Mouse (Mus musculus) heart, postnatal 10 days (tissue): ENCODE results near the gene Agbl2. TPM values are rescaled to one million over a fixed set of nuclear protein-coding genes. Genes with fewer than 3 reads are reported as not detected.

Source experiments
- DNase-seq, 2 experiments: peaks; one replicate each; pipeline ENCODE4 v3.0.0; 2021
- intact Hi-C: fragments of 180-260 bp; cut with DNase I; formaldehyde crosslinking; loops from one replicate; pipeline ENCODE4 v1.15.1; 2025
- total RNA-seq, 2 experiments: library from RNA; stranded (reverse); gene quantifications; 2 replicates each; pipeline ENCODE4 v1.2.3; 2021

Agbl2 gene
- total RNA-seq, 2 experiments from 2014 or later = 1.2 to 1.6 TPM

GRCm38 (mm10) chr2:90866524-90866923 is 84.0 kb downstream of the Agbl2 start:
- peak; percentile 90 to 94 for DNase-seq
- intact Hi-C loops = loop anchor here (1.0 to 5.0 kb wide), 3 partner anchors 36 to 235 kb away; partner anchors contain the start of genes Kbtbd4 and Ndufs3

GRCm38 (mm10) chr2:90870136-90870601 is 87.6 kb downstream of the Agbl2 start:
- peak; percentile 69 to 76 for DNase-seq
- intact Hi-C loops = no loop called here

GRCm38 (mm10) chr2:90871180-90871961 is 88.8 kb downstream of the Agbl2 start:
- intact Hi-C loops = no loop called here
- DNase-seq = peak; percentile 28 to 32

- intact Hi-C loops = no loop called here
- peak; percentile 30 for DNase-seq
Measured at GRCm38 (mm10) chr2:90874025-90874424, 91.5 kb downstream of the Agbl2 start.

- DNase-seq = no peak
- intact Hi-C loops = no loop called here
Measured at GRCm38 (mm10) chr2:90875239-90875638, 92.7 kb downstream of the Agbl2 start.

- no peak for DNase-seq
- intact Hi-C loops = no loop called here
Measured at GRCm38 (mm10) chr2:90877584-90878259, 95.2 kb downstream of the Agbl2 start.

- intact Hi-C loops = no loop called here
- no peak for DNase-seq
Measured at GRCm38 (mm10) chr2:90879419-90879818, 96.9 kb downstream of the Agbl2 start.

GRCm38 (mm10) chr2:90880144-90880785 is 97.7 kb downstream of the Agbl2 start:
- intact Hi-C loops = no loop called here
- no peak for DNase-seq

GRCm38 (mm10) chr2:90881824-90882223 is 99.3 kb downstream of the Agbl2 start:
- intact Hi-C loops = no loop called here
- no peak for DNase-seq

Other genes starting within 250 kb of the Agbl2 start
- gene Ptprj, start 202.1 kb upstream of the Agbl2 start, total RNA-seq = 10 to 100 TPM in 1 of 2 experiments, 1 to 10 TPM in 1; 9.1 to 13.1 TPM
- gene Nup160, start 105.5 kb upstream of the Agbl2 start, total RNA-seq = 10 to 100 TPM; 13.7 to 17.5 TPM
- gene Fnbp4, start 37.4 kb upstream of the Agbl2 start, total RNA-seq = 10 to 100 TPM; 30.1 to 31.4 TPM
- 100 to 1,000 TPM; 205 TPM for gene Mtch2, start 64.4 kb downstream of the Agbl2 start, total RNA-seq
- 1 to 10 TPM; 6.2 to 6.6 TPM for gene C1qtnf4, start 103.1 kb downstream of the Agbl2 start, total RNA-seq
- gene Kbtbd4, start 122.0 kb downstream of the Agbl2 start, total RNA-seq = 10 to 100 TPM; 21.7 to 26.1 TPM
- gene Ndufs3, start 122.1 kb downstream of the Agbl2 start, total RNA-seq = 100 to 1,000 TPM; 693 to 709 TPM
- gene Celf1, start 157.7 kb downstream of the Agbl2 start, total RNA-seq = 100 to 1,000 TPM; 111 to 119 TPM